Mouse (Mus musculus) natural killer cell, adult 2 months (primary cell): ENCODE results near the gene Insl6.

ENCODE experiments used
- DNase-seq, 2 experiments: peaks; one replicate each; pipeline ENCODE4 v3.0.0; 2022; ENCODE audit warnings: low spot score in 2 of 2

Insl6 gene

DNA sequence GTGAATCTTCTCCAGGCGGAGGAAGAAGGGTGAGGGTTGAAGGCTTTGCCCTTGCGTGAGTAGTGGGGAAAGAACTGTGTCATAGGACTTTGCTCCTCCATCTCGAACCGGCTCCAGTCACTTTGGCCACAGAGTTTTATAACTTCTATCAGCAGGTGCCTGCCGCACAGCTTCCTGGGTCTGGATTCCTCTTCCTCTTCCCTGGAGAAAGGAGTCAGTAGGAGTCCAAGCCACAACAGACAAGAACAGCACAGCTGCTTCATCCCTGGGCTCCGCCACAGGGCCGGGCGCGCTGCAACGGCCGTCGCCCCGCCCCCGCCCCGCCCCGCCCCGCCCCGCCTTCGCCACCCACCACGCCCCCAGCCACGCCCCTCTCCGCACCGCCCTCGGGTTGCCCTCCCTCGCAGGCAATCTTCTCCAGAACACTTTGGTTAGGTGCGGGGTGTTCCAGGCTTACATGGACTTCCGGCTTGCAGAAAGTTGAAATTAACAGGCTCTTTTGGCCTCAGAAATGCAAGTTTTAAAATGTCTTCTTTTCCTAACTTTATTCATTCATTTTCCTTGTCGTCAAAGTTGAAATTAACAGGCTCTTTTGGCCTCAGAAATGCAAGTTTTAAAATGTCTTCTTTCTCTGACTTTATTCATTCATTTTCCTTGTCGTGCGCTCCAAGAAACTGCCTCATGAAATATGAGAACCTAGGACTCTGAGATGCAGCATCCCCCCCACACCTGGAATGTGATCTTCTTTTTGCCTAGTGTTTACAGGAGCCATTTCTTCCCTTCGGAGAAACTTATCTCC lies at the start of gene Insl6:
Insl6 (minus strand) TSS at position 304 of the 799 bp plus-strand sequence.
- peak; percentile 60 to 71 for DNase-seq

DNA sequence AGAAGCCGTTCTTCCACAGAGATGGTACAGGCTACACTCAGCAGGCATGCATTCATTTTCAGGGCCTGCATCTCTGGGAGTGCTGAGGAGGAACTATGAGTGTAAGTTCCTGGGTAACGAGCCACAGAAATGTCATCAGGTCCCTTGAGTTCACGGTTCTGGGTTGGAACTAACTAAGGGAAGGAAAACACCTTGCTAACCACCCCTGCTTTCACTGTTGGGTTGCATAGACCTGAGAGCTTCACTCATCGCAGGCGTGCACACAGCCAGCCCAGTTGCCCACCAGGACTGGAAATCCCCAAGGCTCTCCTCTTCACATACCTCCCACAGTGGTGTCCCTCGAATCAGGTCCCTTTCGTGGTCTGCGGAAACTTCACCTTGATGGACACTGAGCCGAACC lies 49.8 kb upstream of the Insl6 start:
- no peak for DNase-seq

DNA sequence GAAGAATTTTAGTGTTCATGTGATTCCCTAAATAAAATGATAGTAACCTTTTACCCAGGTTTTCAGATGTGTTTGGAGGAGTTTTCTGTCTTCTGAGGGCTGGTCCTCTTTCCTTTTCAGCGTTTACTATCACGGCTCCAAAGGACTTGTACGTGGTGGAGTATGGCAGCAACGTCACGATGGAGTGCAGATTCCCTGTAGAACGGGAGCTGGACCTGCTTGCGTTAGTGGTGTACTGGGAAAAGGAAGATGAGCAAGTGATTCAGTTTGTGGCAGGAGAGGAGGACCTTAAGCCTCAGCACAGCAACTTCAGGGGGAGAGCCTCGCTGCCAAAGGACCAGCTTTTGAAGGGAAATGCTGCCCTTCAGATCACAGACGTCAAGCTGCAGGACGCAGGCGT lies 48.3 kb upstream of the Insl6 start:
- DNase-seq: no peak

DNA sequence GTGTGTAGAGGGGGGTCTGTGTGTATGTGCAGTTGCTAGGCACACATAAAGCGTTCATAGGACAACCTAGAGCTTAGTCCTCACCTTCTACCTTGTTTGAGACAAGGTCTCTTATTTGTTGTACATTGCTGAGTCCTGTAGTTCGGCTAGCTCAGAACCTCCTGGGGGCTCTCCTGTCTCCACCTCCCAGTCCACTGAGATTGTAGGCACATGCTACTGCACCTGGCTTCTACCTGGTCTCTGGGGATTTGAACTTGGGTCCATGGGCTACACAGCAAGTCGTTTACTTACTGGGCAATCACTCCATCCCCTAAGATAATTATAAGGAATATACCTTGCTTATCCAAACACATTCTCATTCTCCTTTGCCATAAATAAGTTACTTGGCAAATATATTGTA lies 47.5 kb upstream of the Insl6 start:
- DNase-seq: no peak

DNA sequence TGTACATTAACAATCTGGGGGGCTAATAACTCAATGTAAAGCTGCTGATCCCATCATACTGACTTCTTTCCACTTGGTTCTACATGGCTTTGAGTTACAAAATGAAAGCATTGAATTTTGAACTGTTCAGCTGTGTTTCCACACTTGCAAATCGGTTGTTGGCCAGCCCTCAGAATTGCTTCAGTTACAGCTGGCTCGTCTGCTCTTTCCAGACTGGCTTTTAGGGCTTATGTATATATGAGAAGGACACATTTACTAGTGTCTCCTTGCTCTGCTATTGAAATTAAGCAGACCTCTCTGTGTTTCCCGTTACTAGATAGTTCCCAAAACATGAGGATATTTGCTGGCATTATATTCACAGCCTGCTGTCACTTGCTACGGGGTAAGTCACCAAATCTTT lies 47.0 kb upstream of the Insl6 start:
- no peak for DNase-seq

DNA sequence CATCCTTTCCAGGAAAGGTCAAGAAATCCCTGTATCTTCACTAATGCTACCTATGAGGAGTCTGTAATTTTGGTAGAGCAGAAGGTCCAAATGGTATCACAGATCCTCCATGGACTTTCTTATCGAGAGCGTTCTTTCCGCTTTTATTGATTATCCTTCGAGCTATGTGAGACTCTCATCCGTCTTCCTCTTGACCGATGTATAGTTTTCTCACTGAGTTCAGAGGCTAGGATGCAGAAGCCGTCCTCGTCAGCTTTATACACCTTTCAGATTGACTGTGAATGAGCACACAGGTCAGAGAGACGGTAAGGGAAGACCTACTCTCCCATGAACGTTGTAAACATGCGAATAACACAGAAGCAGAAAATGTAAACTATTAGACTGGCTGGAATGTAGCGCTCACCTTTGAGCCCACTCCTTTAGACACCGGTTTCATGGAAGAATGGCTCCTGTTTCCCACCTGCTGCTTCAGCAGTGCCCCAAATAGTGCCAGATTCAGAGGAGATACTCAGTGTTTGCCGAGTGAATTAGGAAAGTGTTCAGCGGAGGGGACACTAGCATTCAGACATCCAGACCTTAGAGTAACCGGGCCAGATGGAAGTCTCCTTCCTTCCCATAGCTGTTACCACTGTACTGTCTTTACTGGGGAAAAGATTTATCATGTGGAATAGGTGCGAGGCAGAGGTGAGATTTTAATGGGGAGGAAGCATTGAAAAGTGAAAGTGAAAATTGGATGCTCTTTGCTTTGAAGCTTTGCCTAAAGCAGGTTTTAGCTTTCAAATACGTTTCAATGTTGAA lies 46.3 kb upstream of the Insl6 start:
- no peak for DNase-seq

DNA sequence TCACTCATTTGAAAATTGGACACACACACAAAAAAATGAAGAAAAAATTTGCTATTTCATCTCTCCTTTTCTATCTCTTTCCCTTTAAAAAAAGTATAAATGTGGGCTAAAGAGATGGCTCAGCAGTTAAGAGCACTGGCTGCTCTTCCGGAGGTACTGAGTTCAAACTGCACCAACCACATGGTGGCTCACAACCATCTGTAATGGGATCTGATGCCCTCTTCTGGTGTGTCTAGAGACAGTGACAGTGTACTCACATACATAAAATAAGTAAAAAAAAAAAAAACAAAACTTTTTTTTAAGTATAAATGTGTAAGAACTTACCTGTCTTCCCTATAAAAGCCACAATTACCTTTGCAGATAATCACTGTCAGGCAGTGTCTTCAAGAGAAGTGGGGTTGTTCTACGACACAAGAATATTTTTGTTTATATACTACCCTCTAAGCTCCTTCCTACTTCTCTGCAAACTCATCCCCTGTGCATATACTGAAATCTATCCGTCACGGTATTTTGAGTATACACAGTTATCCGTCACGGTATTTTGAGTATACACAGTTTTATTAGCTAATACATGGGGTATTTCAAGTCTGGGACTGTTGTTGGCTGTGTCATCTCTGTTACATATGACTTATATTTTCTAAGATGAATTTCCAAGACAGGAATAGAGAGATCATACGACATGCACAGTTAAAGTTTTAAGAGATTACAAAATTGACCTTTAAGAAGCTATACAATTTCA lies 45.6 kb upstream of the Insl6 start:
- no peak for DNase-seq

DNA sequence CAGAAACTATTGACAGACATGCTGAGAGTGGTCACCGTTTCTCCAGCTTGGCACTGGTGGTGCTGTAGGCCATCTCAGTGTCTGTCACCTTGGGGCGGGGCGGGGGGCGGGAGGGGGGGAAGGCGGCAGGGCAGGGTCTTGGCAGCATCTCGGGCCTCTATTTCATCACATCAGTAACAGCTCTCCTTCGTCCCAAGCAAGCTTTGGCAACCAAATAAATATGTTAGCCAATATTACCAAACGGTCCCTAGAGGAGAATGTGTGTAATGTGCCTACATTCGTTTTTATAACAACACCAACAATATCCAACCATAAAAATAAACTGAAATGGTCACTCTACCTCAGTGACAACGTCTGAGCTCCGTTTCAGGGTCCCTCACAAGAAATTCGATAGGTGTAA lies 45.0 kb upstream of the Insl6 start:
- DNase-seq: no peak

DNA sequence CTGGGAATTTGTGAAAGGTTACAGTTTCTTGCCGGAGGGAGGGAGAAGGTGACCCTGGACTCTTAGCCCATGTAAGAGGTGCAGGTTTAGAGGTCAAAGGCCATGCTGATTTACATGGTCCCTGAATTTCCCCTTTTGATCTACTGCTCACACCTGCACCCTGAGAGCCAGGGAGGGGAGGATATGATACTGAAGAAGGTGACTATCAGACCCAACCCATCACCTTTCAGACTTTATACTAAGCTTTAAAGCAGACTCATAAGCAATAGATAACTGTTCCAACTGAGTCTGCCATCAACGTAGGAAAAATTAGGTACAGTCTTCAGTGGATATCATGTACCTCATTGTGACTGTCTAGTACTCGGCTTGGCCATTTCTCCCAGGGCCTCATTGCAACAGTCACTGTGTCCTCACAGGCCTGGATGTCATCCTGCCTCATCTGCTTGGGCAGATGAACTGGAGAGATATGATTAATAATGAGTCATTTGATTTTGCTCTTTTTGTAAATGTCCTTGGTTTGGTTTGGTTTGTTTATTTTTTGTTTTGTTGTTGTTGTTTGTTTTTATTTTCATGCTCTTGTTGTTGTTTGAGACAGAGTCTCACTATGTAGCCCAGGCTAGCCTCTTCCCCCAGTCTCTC lies 43.6 kb upstream of the Insl6 start:
- no peak for DNase-seq

DNA sequence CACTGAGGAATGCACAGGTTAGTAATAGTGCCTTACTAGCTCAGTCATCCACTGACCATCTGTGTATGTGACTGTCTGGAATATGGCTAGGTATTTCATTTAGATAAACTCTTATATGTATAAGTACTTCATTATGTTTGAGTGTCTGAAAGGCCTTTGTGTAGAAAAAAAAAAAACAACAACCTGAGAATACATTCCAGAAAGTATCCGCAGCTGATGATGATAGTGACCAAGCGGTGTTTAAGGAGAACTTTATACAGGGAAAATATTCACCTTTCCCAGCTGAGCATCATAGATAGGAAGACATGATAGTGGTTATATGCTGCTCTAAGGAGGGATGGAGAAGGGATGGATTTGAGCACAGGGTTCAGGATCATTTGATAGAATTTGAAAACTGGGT lies 42.9 kb upstream of the Insl6 start:
- no peak for DNase-seq

DNA sequence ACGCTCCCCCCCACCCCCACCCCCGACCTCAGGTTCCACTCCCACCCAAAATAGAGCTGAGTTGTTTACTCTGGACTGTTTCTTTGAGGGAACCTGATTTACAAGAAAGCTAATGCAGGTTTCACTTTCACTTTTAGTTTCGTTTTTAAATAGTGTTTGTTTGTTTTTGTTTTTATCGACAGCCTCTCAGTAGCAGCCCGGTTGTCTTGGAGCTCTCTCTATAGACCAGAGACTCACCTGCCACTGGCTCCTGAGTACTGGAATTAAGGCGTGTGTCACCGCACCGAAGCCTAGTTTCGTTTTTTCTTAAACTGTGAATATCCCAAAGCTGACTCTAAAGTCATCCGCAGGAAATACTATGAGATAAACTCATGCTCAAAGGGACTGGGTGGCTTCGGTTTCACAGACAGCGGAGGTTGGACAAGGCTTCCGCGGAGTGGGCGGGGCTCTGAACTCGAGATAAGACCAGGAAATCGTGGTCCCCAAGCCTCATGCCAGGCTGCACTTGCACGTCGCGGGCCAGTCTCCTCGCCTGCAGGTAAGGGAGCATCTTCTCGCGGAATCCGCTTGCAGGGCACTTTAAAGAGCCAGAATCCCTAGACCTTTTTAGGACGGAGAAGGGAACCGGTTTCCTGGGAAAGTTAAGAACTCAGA lies 41.9 kb upstream of the Insl6 start, which contains the start of the genes Plgrkt and Cd274:
Plgrkt (minus strand) TSS at position 422 of the 654 bp plus-strand sequence.
Cd274 (plus strand) TSS at position 487 of the 654 bp plus-strand sequence.
- peak; percentile 90 to 92 for DNase-seq

DNA sequence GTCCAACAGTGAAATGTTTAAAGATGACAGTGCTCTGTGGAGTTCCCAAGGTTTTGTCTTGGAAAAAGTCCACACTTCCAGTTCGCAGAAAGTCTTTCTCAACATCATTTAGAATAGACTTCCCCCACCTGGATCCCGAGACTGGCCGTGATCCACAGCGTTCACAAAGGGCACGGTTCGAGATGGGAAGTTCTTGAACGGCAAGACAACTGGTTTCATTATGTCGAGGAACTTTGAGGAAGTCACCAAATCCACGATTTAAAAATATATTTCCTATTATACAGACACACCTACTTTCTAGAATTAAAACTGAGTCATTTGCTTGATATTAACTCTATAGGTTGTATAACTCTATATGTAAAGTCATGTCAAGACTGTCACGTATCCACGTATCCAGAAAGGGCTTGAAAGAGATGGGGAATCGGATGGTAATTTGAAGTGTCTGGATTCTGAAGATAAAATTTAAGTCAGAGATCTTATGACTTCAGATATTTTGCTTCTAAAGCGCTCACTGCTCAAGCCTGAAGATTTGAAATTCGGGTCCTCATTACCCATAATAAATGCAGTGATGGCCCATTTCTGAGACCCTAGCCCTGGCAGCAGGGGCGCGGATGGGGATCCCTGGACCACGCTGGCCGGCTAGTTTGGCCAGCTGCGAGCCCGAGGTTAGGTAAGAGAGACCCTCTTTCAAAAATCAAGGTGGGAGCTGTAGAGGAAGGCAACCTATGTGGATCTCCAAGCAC lies 41.2 kb upstream of the Insl6 start:
- no peak for DNase-seq

DNA sequence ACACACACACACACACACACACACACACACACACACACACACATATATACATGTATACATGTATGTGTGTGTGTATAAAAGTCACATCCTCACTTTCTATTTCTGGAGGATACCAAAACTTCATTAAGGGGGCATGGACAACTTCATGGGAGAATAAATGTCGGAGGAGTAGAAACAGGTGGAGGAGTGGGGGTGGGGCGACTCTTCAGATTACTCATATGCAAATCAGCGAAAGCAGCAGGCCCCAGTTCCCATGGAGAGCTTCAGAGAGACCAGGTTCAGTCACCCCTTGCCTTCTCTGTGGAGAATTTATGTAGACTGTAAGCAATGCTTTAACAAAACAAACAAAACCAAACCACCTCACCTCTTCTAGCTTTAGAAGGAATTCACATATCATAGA lies 39.9 kb upstream of the Insl6 start:
- DNase-seq: peak in 1 of 2 experiments; percentile 74

DNA sequence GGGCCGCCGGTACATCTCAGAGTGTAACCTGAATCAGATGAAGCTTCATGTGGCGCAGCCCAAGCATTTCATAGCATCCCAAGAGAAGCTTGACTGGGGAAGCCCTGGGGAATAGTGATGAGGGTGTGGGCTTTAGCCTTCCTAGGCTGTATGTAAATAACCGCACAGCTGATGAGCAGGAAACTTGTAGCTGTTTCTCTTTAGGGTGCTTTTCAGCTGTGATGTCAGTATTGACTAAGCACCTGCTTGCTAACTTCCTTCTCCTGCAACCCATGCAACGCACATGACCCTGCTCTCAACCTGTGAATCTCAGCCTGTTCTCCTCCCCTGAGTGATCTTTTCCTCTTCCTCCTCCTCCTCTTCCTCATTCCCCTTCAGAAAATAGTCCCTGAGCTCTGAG lies 38.9 kb upstream of the Insl6 start:
- DNase-seq: peak in 1 of 2 experiments; percentile 76

DNA sequence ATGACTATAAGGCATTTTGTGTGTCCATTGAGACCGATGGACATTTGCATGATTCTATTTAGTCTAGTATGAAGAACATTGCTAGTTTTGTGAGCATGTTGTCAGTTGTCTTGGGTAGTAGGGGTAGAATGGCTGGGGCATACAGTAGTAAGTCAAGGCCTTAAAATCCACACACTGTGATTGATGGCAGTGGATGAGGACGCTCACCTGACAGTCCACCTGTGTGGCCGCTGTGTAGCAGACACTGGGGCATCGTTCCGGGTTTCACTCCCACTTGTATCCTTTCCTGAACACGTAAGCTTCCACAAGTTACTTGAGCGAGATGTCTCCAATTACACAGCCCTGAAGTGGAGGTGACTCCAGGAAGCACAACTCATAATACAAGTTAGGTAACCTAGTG lies 38.4 kb upstream of the Insl6 start:
- no peak for DNase-seq

DNA sequence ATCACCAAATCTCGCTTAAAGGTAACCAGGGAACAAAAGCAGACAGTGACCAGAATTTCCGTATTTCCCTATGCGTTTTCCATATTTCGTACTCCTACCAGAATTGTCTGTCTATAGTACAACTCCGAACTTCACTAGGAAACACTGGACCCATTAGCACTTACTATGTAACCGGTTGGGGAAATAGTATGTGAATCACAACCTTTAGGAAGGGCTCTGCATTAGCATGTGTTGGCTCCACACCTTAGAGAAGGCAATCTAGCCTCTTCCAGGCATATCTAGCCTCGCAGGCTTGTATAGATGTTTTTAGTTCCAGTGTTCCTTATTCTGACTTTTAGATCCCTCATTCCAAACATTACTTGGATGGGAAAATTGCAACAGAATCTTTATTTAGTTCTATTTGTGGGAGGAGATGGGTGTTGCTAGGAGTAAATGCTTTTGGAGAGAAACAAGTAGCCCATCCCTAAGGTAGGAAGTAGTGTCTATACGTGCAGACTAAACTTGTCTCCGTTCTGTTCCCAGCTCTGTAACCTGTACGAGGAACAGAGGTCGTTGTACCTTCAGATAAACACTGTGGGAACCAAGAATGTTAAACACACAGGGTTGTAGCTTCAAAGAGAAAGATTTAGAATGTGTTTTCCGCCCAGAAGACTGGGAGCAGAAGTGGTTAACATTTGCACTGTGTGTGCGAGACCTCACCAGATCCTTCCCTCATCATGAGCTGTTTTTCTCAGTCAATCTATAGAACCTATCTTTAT lies 37.2 kb upstream of the Insl6 start:
- no peak for DNase-seq

DNA sequence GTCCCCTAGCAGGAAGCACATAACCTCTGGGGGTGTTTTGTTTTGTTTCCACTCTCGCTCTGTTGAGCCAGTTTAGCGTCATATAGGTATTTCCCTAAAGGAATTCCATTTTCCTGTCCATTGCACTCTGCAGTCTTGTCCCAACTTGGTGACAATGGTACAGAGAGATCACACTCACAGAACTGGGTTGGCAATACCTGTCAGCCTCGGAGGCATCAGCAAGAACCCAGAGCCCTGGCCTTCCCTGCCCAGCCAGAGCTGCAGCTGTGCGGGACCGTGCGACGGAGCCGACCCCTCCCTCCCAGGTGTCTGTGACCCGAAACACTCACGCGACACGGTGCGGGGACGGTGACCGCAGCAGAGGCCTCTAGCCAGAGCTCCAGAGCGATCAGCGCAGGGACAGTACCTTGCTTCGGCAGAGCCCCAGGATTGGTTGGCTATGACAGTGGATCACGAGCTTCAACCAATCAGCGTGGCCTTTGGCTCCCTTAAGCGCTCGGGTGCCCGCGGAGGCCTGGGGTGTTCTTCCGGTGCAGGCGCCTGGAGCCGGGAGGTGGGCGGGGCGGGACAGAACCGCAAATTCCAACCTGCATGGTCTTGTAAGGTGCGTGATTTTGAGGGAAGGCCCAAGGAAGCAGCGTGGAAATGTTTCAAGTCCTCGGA lies 36.4 kb upstream of the Insl6 start:
- peak; percentile 77 to 88 for DNase-seq

DNA sequence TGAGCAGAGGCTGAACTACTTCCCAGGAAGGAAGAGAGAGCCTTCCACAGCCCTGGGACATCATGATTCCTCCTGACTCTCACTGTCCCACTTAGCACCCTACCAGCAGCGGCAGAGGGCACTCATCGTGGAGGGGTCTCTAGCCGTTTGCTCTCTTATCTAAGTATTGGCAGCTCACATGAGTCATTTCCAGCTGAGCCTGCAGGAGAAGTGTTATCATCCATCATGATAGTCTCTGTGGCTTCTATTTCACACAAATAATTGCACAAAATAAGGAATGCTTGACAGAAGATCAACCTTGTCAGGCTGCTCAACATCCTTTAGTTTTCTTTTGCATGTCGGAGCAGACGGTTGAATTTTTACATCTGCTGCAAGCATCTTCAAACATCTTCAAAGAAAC lies 35.1 kb upstream of the Insl6 start:
- DNase-seq: no peak

DNA sequence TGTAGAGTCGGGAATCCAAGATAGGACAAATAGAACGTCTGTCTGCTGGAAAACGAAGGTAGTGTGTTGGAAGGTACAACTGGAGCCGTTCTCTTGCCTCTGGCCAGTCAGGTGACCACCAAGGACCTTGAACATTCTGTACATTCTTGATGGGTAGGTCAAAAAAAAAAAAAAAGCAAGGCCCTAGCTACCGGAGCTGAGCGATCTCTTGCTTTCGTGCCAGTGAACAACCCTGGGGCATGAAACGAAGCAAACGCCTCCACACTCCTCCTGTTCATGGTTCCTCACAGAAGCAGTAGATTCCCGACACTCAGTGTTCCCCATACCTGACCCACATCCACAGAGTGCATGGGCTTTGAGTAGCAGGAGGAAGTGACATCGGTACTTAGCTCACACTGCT lies 31.1 kb upstream of the Insl6 start:
- DNase-seq: no peak
